Mouse (Mus musculus) cerebellum, adult (tissue): ENCODE measurements around the gene Miip.

ENCODE experiments used
- ATAC-seq: cut with Nextera tagmentation; 2 replicates; pipeline ENCODE4 v1.9.2; 2017; ENCODE audit warnings: mild to moderate bottlenecking, moderate library complexity, mixed read lengths; ENCODE audit not compliant: insufficient number of reproducible peaks, low FRiP score, low TSS enrichment

Gene Miip

DNA sequence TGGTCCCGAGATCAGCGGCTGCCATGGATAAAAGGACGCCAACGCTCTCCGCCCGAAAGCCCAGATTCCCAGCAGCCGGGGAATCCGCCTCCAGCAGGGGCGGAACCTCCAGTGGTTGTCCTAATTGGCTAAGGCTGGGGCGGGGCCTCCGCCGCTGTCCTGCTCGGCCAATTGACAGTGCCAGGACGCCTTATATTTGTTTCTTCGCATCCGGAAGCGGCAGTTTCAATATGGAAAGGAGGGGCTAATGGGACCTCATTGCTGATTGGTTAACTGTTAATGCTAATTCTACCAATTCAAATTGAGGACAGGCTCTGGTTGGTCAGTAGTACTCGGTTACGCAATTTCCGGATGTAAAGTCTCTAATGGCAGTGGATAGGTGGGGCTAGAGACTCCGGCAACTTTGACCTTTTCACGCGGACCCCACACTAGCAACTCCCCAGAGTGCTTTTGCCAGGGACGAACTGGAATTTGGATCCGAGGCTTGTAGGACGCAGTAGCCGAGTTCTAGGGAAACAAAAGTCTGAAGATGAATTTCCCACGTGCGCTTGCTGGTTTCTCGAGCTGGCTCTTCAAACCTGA, at the start of gene Miip, which contains the start of gene Fv1:
TSS of gene Miip (minus strand) at position 367 of the 582 bp plus-strand sequence.
TSS of gene Fv1 (plus strand) at position 530 of the 582 bp plus-strand sequence.
- peak; percentile 97 for ATAC-seq

- no peak for ATAC-seq
Observed at GRCm38 (mm10) chr4:147909486-147909885, 40.9 kb upstream of the Miip start.

- ATAC-seq = no peak
Observed at GRCm38 (mm10) chr4:147906230-147906629, 37.6 kb upstream of the Miip start.

DNA sequence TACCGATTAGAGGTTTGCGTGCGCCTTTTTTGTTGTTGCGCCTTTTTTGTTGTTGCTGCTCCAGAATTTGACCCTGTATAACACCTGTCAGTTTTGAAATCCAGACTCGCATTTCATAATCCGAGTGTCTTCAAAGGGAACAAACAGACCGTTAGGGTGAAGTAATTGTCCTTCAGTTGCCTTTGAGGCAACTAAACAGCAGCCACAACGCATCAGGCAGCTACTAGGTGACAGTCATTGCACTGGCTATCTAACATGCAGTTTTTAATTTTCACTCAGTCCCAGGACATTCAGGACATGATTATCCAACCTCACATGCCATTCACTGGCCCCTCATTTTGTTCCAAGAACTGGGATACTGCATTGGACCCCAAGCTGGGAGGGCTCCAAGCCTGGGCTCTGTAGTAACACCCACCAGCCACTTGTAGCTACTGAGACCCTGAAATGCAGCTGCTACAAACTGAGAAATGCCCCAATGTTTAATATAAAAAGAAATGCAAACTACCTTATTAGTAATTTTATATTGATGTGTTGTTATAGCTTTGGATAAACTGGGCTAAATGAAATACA, 36.6 kb upstream of the Miip start:
- no peak for ATAC-seq

DNA sequence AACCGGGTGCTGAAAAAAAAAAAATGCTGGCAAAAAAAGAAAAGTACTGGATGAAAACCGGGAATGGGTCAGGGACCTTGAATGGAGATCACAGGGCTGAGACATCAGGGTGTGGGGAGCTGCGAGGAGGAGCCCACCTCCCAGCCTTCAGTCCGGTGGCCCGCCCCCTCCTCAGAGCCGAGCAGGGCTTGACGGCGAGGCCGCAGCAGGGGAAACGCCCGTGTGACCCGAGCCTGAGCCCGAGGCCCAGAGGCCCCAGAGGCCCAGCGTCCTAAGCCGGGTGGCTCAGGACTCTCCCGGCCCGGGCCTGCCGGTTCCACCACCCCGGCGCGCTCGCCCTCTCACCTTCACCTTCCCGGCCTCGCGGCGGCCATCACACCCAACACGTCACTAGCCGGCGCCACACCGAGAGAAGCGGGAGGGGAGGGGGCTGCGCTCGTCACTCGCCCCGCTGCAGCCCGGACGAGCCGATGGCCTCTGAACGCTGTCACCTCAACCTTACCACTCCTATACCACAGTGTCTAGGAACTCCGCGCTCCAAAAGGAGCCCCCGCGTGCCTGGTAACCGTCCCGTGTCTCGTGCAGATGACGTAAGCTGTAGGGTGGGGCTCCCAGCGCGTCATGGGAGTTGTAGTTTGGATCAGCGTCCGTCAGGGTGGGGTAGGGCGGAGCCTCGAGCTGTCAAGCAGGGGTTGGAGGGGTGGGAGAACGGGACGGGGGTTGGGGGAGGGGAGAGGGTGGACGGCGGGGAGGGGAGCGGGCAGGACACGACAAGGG, 35.9 kb upstream of the Miip start, which contains the start of gene Mfn2:
TSS of gene Mfn2 (minus strand) at position 392 of the 777 bp plus-strand sequence.
- peak; percentile 85 for ATAC-seq

GRCm38 (mm10) chr4:147903601-147904000, 35.0 kb upstream of the Miip start:
- ATAC-seq = no peak

GRCm38 (mm10) chr4:147902906-147903500, 34.4 kb upstream of the Miip start:
- no peak for ATAC-seq

DNA sequence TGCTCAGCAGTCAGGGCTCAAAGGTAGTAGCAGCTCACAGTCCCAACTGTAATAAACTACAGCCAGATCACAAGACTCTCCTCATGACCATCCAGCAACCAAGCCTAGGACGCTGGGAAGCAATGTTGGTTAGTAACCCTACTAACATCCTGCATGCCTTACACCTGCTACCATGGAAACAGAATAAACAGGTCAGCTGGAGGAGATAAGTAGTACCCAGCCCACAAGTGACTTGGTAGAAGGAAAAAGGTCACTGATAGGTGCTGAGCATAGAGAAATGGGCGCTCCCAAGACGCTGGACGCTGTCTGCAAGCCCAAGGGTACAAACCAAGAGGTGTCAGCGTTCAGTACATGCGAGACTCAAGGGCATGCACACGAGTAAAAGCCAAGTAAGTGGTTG, 31.8 kb upstream of the Miip start:
- no peak for ATAC-seq

- 0 out of 2 replicates have a peak, but pooled peaks have one; percentile 61 for ATAC-seq
Observed at GRCm38 (mm10) chr4:147897348-147897747, 28.7 kb upstream of the Miip start.

- ATAC-seq = no peak
Observed at GRCm38 (mm10) chr4:147896411-147896810, 27.8 kb upstream of the Miip start.

DNA sequence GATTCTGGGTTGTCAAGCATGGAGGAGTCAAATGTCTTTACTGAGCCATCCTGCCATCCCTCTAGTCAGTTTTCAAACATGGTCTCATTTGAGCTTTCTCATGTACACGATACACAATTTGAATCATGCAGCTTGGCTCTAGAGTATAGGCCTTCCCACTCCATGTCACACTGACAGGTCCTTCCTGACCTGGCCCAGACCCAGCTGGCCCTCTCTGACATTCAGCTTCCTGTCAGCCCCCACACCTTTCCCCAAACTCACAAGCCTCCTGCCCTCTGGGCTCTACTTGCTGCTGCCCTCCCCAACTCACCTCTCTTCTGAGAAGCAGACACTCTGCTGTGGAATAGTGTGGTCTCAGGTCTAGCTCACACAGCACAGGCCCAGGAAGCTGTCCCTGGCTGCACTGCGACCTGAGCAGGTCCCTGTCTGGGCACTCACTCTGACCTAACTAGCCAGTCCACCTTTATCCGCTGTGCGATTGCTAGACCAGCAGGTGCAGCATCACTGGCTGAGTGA, 27.3 kb upstream of the Miip start:
- ATAC-seq = no peak

DNA sequence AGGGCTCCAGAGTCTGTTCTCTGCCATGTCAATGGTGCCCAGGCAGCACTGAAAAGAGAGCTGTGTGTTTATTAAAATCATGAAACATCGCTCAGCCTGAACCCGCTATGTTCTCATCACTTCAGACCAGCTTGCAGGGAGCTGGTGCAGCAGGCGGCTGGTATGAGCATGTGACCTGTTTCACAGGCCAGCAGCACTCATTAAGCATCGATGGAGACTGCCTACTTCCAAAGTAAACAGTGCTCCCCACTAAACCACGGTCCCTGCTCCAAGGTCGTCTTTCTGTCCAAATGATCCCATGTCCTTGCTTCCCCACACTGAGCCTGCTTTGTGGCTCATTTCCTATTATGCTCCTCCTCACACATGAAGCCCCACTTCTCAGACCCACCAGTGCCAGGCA, 21.7 kb upstream of the Miip start:
- no peak for ATAC-seq

DNA sequence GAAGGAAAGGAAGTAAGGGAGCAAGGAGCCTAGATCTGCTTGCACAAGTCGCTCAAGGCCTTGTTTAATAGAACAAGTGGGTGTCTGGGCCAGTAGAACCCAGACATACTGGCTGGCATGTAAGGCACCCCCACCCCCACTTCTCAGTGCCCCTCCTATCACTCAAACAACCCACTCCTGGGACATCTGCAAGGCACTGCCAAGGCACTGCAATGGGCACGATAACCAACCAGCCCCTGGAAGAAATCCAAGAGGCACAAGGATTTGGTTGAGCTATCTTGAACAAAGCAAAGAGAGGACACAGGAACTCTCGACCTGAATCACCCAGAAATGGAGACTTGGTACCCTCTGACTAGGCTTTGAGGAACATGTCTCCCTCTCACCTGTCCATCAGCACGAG, 19.6 kb upstream of the Miip start:
- ATAC-seq = no peak

GRCm38 (mm10) chr4:147887277-147887676, 18.7 kb upstream of the Miip start:
- no peak for ATAC-seq

- ATAC-seq = no peak
Observed at GRCm38 (mm10) chr4:147886158-147886557, 17.5 kb upstream of the Miip start.

- ATAC-seq = no peak
Observed at GRCm38 (mm10) chr4:147884138-147884537, 15.5 kb upstream of the Miip start.

GRCm38 (mm10) chr4:147883041-147883440, 14.4 kb upstream of the Miip start:
- no peak for ATAC-seq

GRCm38 (mm10) chr4:147881792-147882191, 13.2 kb upstream of the Miip start:
- no peak for ATAC-seq

DNA sequence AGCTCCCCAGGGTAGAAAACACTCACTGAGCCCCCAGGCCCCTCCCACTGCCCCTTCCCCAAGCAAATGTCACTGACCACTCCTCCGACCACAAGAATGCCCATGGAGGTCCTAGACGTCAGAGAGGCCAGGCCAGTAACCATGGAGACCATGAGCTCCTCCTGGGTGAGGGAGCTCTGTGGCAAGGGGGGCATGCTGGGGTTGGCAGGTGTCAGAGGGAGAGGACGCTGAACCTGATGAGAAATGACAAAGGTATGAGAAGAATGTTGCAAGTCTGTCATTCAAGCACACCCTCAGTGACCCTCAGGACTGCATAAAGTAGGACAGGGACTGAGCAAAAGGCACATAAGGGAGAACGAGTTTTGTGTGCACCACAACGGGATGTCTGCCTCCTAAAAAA, 11.2 kb upstream of the Miip start:
- no peak for ATAC-seq

- ATAC-seq = no peak
Observed at GRCm38 (mm10) chr4:147879456-147879855, 10.8 kb upstream of the Miip start.

DNA sequence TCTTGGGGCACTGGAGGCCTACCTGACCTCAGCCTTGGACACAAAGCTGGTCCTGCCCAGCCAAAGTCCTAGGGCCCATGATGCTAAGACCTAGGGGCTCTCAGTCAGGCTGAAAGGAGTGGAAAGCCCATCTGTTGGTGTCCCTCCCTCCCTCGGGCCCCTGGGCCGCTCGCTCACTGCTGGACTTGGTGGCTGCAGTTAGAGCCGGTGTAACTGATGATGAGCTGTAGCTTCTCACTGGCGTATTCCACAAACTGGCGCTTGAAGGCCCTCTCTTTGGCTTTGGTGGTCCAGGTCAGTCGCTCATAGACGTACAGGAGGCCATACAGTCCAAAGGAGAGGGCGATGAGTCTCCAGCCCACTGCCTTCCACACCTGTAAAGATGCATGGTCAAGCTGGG, 9.9 kb upstream of the Miip start:
- no peak for ATAC-seq
